Mouse (Mus musculus) brain, embryonic 14.5 days (tissue): ENCODE measurements around the gene Plcl2.

Source experiments
- CTCF ChIP-seq: fragments of 200-500 bp; IDR thresholded peaks from 2 replicates; pipeline ENCODE4 v1.5.1; 2012; ENCODE audit warnings: inconsistent platforms, mild to moderate bottlenecking, moderate library complexity, borderline replicate concordance; ENCODE audit not compliant: insufficient read depth, insufficient read length; ENCODE audit errors: extremely low read depth
- POLR2A ChIP-seq: fragments of 200-500 bp; IDR thresholded peaks from 2 replicates; pipeline ENCODE4 v1.6.1; 2012; ENCODE audit warnings: mild to moderate bottlenecking, inconsistent platforms, borderline replicate concordance; ENCODE audit not compliant: poor library complexity, insufficient read depth, insufficient read length, severe bottlenecking; ENCODE audit errors: extremely low read depth

DNA sequence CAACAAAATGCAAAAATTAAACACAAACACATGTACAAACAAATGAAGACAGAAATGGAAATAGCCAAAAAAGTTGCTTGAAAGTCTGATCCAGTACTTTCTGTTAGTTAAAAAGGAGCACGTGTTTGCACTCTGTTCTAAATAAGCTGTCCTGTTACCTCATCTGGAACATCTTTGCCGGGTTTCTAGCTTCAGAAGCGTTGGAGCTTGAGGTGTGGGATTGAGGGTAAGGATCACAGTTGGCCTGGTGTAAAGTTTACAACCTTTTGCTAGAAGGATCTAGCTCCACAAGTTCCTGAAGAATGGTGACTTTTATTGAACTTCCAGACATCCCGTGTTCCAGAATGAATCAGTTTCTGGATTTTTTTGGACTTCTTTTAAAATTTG is 49.0 kb downstream of the Plcl2 start:
- TF ChIP-seq CTCF (no peak), POLR2A (no peak)
